Mouse (Mus musculus) midbrain, postnatal 0 days (tissue): Measurements from ENCODE around the gene Arhgef18. TPM values are rescaled to one million over a fixed set of nuclear protein-coding genes. Genes with fewer than 3 reads are reported as not detected.

Experiments used
- ATAC-seq: fragments of 200-750 bp; cut with Nextera tagmentation; 2 replicates; pipeline ENCODE4 v1.8.0; 2017; ENCODE audit warnings: moderate number of reproducible peaks, mild to moderate bottlenecking, moderate TSS enrichment, moderate library complexity; ENCODE audit not compliant: low FRiP score
- DNase-seq: peaks from one replicate; pipeline ENCODE4 v3.0.0-alpha.2; 2015; ENCODE audit warnings: low spot score
- H3K27ac ChIP-seq: fragments of 300-500 bp; sonication (generic); 2 replicates; pipeline ENCODE4 v1.5.1; 2014; ENCODE audit warnings: low read depth, mild to moderate bottlenecking, low read length, mixed read lengths
- H3K27me3 ChIP-seq: fragments of 300-500 bp; sonication (generic); 2 replicates; pipeline ENCODE4 v1.6.1; 2014; ENCODE audit warnings: low read length, control low read depth, mixed read lengths; ENCODE audit not compliant: insufficient read depth
- H3K36me3 ChIP-seq: fragments of 300-500 bp; sonication (generic); 2 replicates; pipeline ENCODE4 v1.6.1; 2014; ENCODE audit warnings: low read length, control low read depth, mixed read lengths; ENCODE audit not compliant: insufficient read depth
- H3K4me1 ChIP-seq: fragments of 300-500 bp; sonication (generic); 2 replicates; pipeline ENCODE4 v1.6.1; 2014; ENCODE audit warnings: mild to moderate bottlenecking, control low read depth, antibody characterized with exemption, low read length, mixed read lengths; ENCODE audit not compliant: insufficient read depth
- H3K4me2 ChIP-seq: fragments of 300-500 bp; sonication (generic); 2 replicates; pipeline ENCODE4 v1.6.1; 2014; ENCODE audit warnings: low read depth, mild to moderate bottlenecking, low read length, mixed read lengths; ENCODE audit not compliant: poor library complexity, severe bottlenecking
- H3K4me3 ChIP-seq: fragments of 300-500 bp; sonication (generic); 2 replicates; pipeline ENCODE4 v1.5.1; 2014; ENCODE audit warnings: low read depth, mild to moderate bottlenecking, low read length, moderate library complexity
- H3K9ac ChIP-seq: fragments of 300-500 bp; sonication (generic); replicated peaks from 2 replicates; pipeline ENCODE4 v1.6.1; 2014; ENCODE audit warnings: mild to moderate bottlenecking, low read length, moderate library complexity, mixed read lengths; ENCODE audit not compliant: poor library complexity, severe bottlenecking
- H3K9me3 ChIP-seq: fragments of 300-500 bp; sonication (generic); 2 replicates; pipeline ENCODE4 v1.6.1; 2016; ENCODE audit warnings: low read length, control low read depth
- CTCF ChIP-seq: IDR thresholded peaks from 2 replicates; pipeline ENCODE4 v1.5.1; 2016; ENCODE audit warnings: antibody characterized with exemption, mild to moderate bottlenecking
- WGBS: fragments of 180-500 bp; shearing (Covaris S2); extraction: QIAGEN DNeasy Blood & Tissue Kit; methylation state at CpG from one replicate; pipeline ENCODE4 v1.1.7; 2014; 5-methylcytosine and 5-hydroxymethylcytosine counted together
- polyA plus RNA-seq: library from polyadenylated mRNA; unstranded; fragments of >200 nt; fragmentation: Nextera tagmentation; extraction: Ambion mirVana; gene quantifications from 2 replicates; pipeline ENCODE4 v1.2.1, GENCODE M21; 2015
- total RNA-seq: library from RNA; depleted of rRNA; stranded (reverse); fragments of >200 nt; gene quantifications from 2 replicates; pipeline ENCODE4 v1.2.3, GENCODE M21; 2014

Arhgef18 gene
- total and polyA plus RNA-seq, 2 experiments from 2014 or later = 6.8 to 34.3 TPM

DNA sequence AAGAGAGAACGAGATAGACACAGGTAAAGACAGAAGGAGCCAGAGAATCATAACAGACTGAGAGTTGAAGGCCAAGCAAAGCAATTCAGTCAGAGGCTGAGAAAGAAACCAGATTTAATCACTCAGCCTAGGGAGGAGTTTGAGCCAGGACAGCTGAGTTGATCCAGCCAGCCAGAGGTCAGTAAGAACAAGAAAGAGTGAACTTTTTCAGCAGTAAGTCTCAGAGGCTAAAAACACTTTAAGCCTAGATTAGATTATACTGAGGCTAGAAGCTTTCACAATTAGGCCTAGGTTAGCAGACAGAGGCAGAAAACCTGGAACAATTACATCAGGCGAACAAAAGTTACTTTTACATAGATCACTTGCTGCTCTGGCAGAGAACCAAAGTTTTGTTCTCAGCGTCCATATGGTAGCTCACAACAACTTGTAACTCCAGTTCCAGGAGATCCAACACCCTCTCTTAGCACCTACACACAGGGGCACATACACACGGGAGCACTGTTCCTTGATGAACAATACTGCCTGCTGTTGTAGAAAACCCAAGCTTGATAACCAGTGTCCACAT is 87.5 kb downstream of the Arhgef18 start:
- WGBS = 76% methylated on average over 4 of the region's 4 CpGs
- Histone ChIP-seq H3K4me1 (peaks cover 5% of the 10 kb centered on the region; the same call in 1 of the 2 replicates), H3K9me3 (no peaks in the 10 kb centered on the region), H3K4me2 (no peak overlapping the region), H3K27me3 (no peaks in the 10 kb centered on the region), H3K27ac (no peak overlapping the region), H3K4me3 (no peak overlapping the region), H3K9ac (no peak overlapping the region), H3K36me3 (no peaks in the 10 kb centered on the region)
- no peak for DNase-seq
- ATAC-seq = no peak
- TF ChIP-seq CTCF = no peak

- Histone ChIP-seq H3K27ac (no peak overlapping the region), H3K4me1 (no peaks in the 10 kb centered on the region), H3K36me3 (no peaks in the 10 kb centered on the region), H3K27me3 (no peaks in the 10 kb centered on the region), H3K9ac (no peak overlapping the region), H3K4me2 (no peak overlapping the region), H3K9me3 (no peaks in the 10 kb centered on the region), H3K4me3 (no peak overlapping the region)
- ATAC-seq (no peak), DNase-seq (no peak)
- TF ChIP-seq CTCF = no peak
- 63% methylated on average over 5 of the region's 5 CpGs for WGBS
Measured at GRCm38 (mm10) chr8:3481605-3482004, 88.8 kb downstream of the Arhgef18 start.

DNA sequence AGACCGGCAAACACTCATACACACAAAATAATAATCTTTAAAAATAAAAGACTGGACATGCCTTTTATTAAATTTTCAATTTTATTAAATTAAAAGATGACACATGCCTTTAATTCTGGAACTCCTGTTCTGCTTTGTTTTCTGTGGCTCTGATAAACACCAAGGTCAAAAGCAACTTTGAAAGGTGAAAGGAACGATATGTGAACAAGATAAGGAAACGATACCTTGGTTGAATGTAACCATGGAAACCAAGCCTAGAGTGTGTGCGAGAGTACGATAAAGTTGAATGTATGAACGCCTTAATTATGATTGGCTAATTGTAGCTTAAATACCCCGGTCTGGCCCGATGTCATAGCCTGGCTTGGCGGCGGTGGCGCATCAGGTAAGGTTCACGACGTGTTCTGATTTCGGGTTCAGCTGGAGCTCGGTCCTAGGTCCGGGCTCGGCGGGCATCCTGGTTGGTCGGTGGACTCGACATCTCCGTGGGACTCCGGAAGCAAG is 89.5 kb downstream of the Arhgef18 start:
- H3K4me2 ChIP-seq = no peak overlapping the region
- no peaks in the 10 kb centered on the region for H3K4me1 ChIP-seq
- no peak overlapping the region for H3K27ac ChIP-seq
- H3K27me3 ChIP-seq = no peaks in the 10 kb centered on the region
- no peak overlapping the region for H3K4me3 ChIP-seq
- H3K9ac ChIP-seq = no peak overlapping the region
- TF ChIP-seq CTCF = no peak
- no peaks in the 10 kb centered on the region for H3K9me3 ChIP-seq
- ATAC-seq (no peak), DNase-seq (no peak)
- no peaks in the 10 kb centered on the region for H3K36me3 ChIP-seq
- WGBS = 88% methylated on average over 22 of the region's 22 CpGs

GRCm38 (mm10) chr8:3483546-3483945 is 90.7 kb downstream of the Arhgef18 start:
- no peak for ATAC-seq
- TF ChIP-seq CTCF = no peak
- no peak overlapping the region for H3K4me3 ChIP-seq
- DNase-seq = no peak
- H3K27me3 ChIP-seq = no peaks in the 10 kb centered on the region
- H3K9ac ChIP-seq = no peak overlapping the region
- H3K27ac ChIP-seq = no peak overlapping the region
- 88% methylated on average over 7 of the region's 7 CpGs for WGBS
- H3K9me3 ChIP-seq = no peaks in the 10 kb centered on the region
- no peaks in the 10 kb centered on the region for H3K4me1 ChIP-seq
- H3K4me2 ChIP-seq = no peak overlapping the region
- H3K36me3 ChIP-seq = no peaks in the 10 kb centered on the region

GRCm38 (mm10) chr8:3485192-3485591 is 92.4 kb downstream of the Arhgef18 start:
- Histone ChIP-seq H3K27me3 (no peaks in the 10 kb centered on the region), H3K9ac (no peak overlapping the region), H3K36me3 (no peaks in the 10 kb centered on the region), H3K9me3 (no peaks in the 10 kb centered on the region), H3K4me3 (no peak overlapping the region), H3K4me2 (no peak overlapping the region), H3K27ac (no peak overlapping the region), H3K4me1 (no peaks in the 10 kb centered on the region)
- WGBS = 34% methylated on average over 5 of the region's 5 CpGs
- ATAC-seq = no peak
- DNase-seq = no peak
- TF ChIP-seq CTCF = no peak

DNA sequence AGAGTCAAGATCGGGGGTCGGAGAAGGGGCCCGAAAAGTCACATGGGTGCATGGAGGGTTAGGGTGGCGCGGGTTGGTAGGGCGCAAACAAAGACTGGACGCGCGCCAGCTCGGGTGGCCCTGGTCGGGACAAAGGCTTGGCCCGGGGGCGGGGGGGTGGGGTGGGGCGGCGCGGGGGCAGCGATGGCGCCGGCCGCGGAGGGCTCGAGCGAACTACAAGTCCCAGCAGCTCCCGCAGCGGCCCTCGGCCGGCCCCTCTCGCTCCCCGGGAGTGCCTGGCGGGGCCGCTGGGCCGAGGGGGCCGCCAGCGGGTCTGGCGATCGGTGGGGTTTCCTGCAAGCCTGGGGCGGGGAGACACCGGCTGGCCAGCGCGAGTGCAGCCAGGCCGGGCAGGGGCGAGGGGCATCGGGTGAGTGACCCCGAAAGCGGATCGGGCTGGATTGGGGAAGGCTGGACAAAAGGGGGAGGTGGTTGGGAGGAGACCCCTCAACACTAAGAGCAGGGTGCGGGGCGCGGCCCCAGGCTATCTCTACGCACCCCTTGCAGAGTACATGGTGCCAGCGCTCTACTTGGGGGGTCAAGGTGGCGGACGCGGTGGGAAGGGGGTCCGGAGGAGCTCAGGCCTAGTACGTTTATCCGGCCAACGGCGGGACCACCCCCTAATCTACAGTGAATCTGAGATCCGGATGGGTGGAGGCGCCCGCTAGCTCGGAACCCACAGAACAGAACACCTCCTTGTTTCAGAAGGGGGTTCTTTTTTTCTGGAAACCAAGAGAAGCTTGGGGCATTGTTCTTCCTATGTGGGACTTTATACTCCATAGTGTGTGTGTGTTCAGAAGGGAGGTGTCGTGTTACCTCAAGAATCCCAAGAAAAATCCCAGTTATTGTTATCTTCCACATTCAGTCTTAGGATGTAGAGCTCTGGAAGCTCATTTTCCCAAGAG is 100.4 kb downstream of the Arhgef18 start, which contains the start of gene Zfp358:
Gene Zfp358 (plus strand): TSS at position 238 of the 944 bp plus-strand sequence.
- TF ChIP-seq CTCF = no peak
- DNase-seq (peak; percentile 86), ATAC-seq (peak; percentile 88)
- peak within 1 kb of the TSS; percentile 70 for H3K4me2 ChIP-seq
- H3K4me3 ChIP-seq = peak within 1 kb of the TSS; percentile 86
- 0 out of 2 replicates have a peak, but pooled peaks cover 6% of the 10 kb centered on the region for H3K4me1 ChIP-seq
- 1% methylated on average over 54 of the region's 64 CpGs for WGBS
- peaks cover 20% of the 10 kb centered on the region for H3K36me3 ChIP-seq
- H3K27ac ChIP-seq = peak within 1 kb of the TSS; percentile 96
- peak within 1 kb of the TSS; percentile 99 for H3K9ac ChIP-seq
- H3K27me3 ChIP-seq = no peaks in the 10 kb centered on the region
- no peaks in the 10 kb centered on the region for H3K9me3 ChIP-seq
